17 mouse cellular contexts compared by ENCODE assay signal in genomic region chr11:86075371-86075770, GRCm38 (mm10).
DNase-seq lines count a peak whose midpoint lies in the region; ATAC-seq and TF ChIP-seq lines count a peak whose summit lies in the region.
"Had no signal": no experiment of that assay in that cellular context is flagged by ENCODE, and none has a peak within 500 bp of the region (broad histone marks: within the 10 kb centered on the region; RNA-seq: fewer than 3 reads in every experiment).

No protein-coding gene starts in this region.

- H3K4me1 ChIP-seq in liver, postnatal 0 days (ENCODE audit: insufficient read depth): no peaks in the 10 kb centered on the region
- H3K4me1 ChIP-seq in liver, embryonic 11.5 days (replicated peaks; ENCODE audit: control insufficient read depth, insufficient read depth, low read length): no peaks in the 10 kb centered on the region
- no peaks in the 10 kb centered on the region for H3K4me1 ChIP-seq in hindbrain, embryonic 13.5 days (replicated peaks)
- H3K4me1 ChIP-seq: embryonic facial prominence, embryonic 13.5 days; forebrain, embryonic 10.5 days; intestine, embryonic 15.5 days; limb, embryonic 12.5 days had no signal

- H3K27ac ChIP-seq in gastrocnemius, adult 2 months: no peak overlapping the region
- H3K27ac ChIP-seq in liver, postnatal 0 days (ENCODE audit: low read depth): no peak overlapping the region
- H3K27ac ChIP-seq in liver, embryonic 11.5 days (ENCODE audit: low read depth, low read length): no peak overlapping the region
- no peak overlapping the region for H3K27ac ChIP-seq in hindbrain, embryonic 13.5 days
- H3K27ac ChIP-seq: embryonic facial prominence, embryonic 13.5 days; forebrain, embryonic 10.5 days; intestine, embryonic 15.5 days; limb, embryonic 12.5 days had no signal

- no peaks in the 10 kb centered on the region for H3K27me3 ChIP-seq in liver, postnatal 0 days (ENCODE audit: insufficient read depth, low read length)
- H3K27me3 ChIP-seq in liver, embryonic 11.5 days (replicated peaks; ENCODE audit: control insufficient read depth, insufficient read depth, low read length): no peaks in the 10 kb centered on the region
- no peaks in the 10 kb centered on the region for H3K27me3 ChIP-seq in hindbrain, embryonic 13.5 days
- H3K27me3 ChIP-seq: embryonic facial prominence, embryonic 13.5 days; intestine, embryonic 15.5 days; limb, embryonic 12.5 days; megakaryocyte, embryonic 14.5 days had no signal

- peak; percentile 31 for TF ChIP-seq CTCF in gastrocnemius, adult 2 months (IDR thresholded peaks at IDR 0.05)
- TF ChIP-seq CTCF in liver, postnatal 0 days (IDR thresholded peaks at IDR 0.05; ENCODE audit: low read depth): peak; percentile 46

- H3K4me2 ChIP-seq in liver, postnatal 0 days (ENCODE audit: low read depth, low read length): no peak overlapping the region
- H3K4me2 ChIP-seq in liver, embryonic 11.5 days: no peak overlapping the region
- H3K4me2 ChIP-seq in hindbrain, embryonic 13.5 days: no peak overlapping the region
- H3K4me2 ChIP-seq: embryonic facial prominence, embryonic 13.5 days; intestine, embryonic 15.5 days; limb, embryonic 12.5 days had no signal

- DNase-seq in gastrocnemius, adult 2 months: no peak
- DNase-seq in gastrocnemius, postnatal 14 days: no peak
- DNase-seq in liver, postnatal 0 days: no peak
- no peak for DNase-seq in liver, embryonic 11.5 days (ENCODE audit: low spot score)
- DNase-seq in ES-CJ7 (ENCODE audit: low read depth, low spot score): peak; percentile 39
- DNase-seq in naive thymus-derived CD4-positive, alpha-beta T cell, adult 2 months (ENCODE audit: low read depth): peak; percentile 39
- no peak for DNase-seq in left cerebral cortex, adult 8-10 months (ENCODE audit: low spot score in 2 of 2)
- DNase-seq: adrenal gland, postnatal 25 days; heart, postnatal 4 days; kidney, postnatal 4 days; lung, adult 2 months had no signal

- TF ChIP-seq EP300 in liver, postnatal 0 days (IDR thresholded peaks at IDR 0.05; ENCODE audit: low read depth): no peak

- H3K9ac ChIP-seq in liver, postnatal 0 days (replicated peaks): no peak overlapping the region
- H3K9ac ChIP-seq in liver, embryonic 11.5 days (ENCODE audit: low read depth, low read length): no peak overlapping the region
- H3K9ac ChIP-seq in hindbrain, embryonic 13.5 days: no peak overlapping the region
- H3K9ac ChIP-seq: embryonic facial prominence, embryonic 13.5 days; intestine, embryonic 15.5 days; limb, embryonic 12.5 days had no signal

- H3K36me3 ChIP-seq in liver, postnatal 0 days (replicated peaks; ENCODE audit: insufficient read depth, low read length): 0 out of 2 replicates have a peak, but pooled peaks cover 9% of the 10 kb centered on the region
- peaks cover 9% of the 10 kb centered on the region; the same call in 1 of the 2 replicates for H3K36me3 ChIP-seq in liver, embryonic 11.5 days (ENCODE audit: control insufficient read depth, insufficient read depth, low read length)
- H3K36me3 ChIP-seq in hindbrain, embryonic 13.5 days: no peaks in the 10 kb centered on the region

- H3K9me3 ChIP-seq in liver, postnatal 0 days (ENCODE audit: low read length): no peaks in the 10 kb centered on the region
- no peaks in the 10 kb centered on the region for H3K9me3 ChIP-seq in liver, embryonic 11.5 days (ENCODE audit: control insufficient read depth, low read length)
- H3K9me3 ChIP-seq in hindbrain, embryonic 13.5 days: no peaks in the 10 kb centered on the region
- H3K9me3 ChIP-seq: embryonic facial prominence, embryonic 13.5 days; forebrain, embryonic 10.5 days; intestine, embryonic 15.5 days; limb, embryonic 12.5 days; megakaryocyte, embryonic 14.5 days had no signal

- intact Hi-C loops in gastrocnemius, adult 2 months (cut with DNase I): no loop called here
- intact Hi-C loops in gastrocnemius, postnatal 14 days (cut with DNase I; ENCODE audit: low total_unique reads): no loop called here

- WGBS in liver, postnatal 0 days (ENCODE audit: insufficient replicate concordance): 95% methylated on average over 1 of the region's 1 CpGs
- 76% methylated on average over 1 of the region's 1 CpGs for WGBS in liver, embryonic 11.5 days
- 88% methylated on average over 1 of the region's 1 CpGs for WGBS in hindbrain, embryonic 13.5 days

- no peak for ATAC-seq in liver, postnatal 0 days
- ATAC-seq in liver, embryonic 11.5 days (replicated peaks; ENCODE audit: low FRiP score): no peak
- no peak for ATAC-seq in hindbrain, embryonic 13.5 days (ENCODE audit: low FRiP score)
- ATAC-seq: intestine, embryonic 15.5 days had no signal

- H3K4me3 ChIP-seq in gastrocnemius, adult 2 months: no peak overlapping the region
- H3K4me3 ChIP-seq in liver, postnatal 0 days (ENCODE audit: low read depth, low read length): no peak overlapping the region
- no peak overlapping the region for H3K4me3 ChIP-seq in liver, embryonic 11.5 days (ENCODE audit: low read depth, low read length)
- H3K4me3 ChIP-seq in hindbrain, embryonic 13.5 days: no peak overlapping the region
- H3K4me3 ChIP-seq: embryonic facial prominence, embryonic 13.5 days; forebrain, embryonic 10.5 days; intestine, embryonic 15.5 days; limb, embryonic 12.5 days; megakaryocyte, embryonic 14.5 days had no signal

Comparison
In these comparisons a context has a peak if more than half of its experiments do, and no peak if none do; other contexts are left out.
1. DNase-seq: peak in ES-CJ7 (single experiment) and naive thymus-derived CD4-positive, alpha-beta T cell, adult 2 months (single experiment); none in gastrocnemius, adult 2 months (single experiment), gastrocnemius, postnatal 14 days (single experiment), liver, postnatal 0 days (single experiment), liver, embryonic 11.5 days (single experiment) and left cerebral cortex, adult 8-10 months (0 of 2).